Mouse (Mus musculus): ENCODE measurements around the gene Uxt.

Uxt gene

DNA sequence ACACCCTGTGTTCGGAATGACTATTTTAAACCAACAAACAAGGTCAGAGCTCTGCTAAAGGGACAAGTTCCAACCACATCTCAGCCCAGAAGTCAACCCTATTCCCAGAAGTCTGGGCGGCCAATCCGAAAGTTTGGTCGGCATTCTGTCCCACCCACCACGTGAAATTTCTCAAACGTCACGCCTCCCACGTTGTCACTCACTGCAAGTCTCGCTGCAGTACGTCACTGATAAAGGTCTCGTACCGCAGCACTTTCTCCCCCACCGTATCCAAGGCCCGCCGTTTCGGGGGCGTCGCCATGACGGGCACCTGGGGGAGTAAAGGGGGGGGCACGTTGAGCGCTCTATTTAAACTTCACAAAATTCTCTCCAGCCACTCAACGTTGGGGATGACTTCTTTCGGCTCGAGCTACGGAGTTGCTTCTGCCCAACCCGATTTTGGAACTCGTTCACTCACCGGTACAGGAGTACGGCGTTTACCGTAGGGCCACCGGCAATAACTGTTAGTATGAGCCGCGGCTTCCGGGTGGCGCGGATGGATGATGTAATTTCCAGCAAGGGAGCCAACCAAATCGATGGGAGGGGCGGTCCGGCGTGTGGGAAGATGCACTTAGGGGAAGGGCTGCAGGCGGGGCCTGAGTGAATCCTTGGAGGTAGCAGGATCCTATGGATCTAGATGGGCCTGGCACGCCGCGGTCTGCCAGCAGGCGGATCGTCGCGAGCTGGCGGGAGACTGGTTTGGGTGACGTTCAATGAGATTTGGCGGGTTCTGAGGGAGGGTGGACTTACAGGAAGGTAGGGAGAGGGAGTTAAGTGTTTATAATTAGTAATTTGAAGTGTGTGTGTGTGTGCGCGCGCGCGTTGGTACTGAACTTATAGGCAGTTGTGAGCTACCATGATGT is at the start of gene Uxt:
TSS of gene Uxt (minus strand) at position 541 of the 902 bp plus-strand sequence.
- peak; percentile 94 for DNase-seq (ENCODE audit: extremely low read depth, insufficient read length, low spot score)

GRCm38 (mm10) chrX:20980901-20981300 is 19.1 kb upstream of the Uxt start:
- DNase-seq (ENCODE audit: extremely low read depth, insufficient read length, low spot score) = no peak

- peak; percentile 89 for DNase-seq (ENCODE audit: extremely low read depth, insufficient read length, low spot score)
Observed at GRCm38 (mm10) chrX:20950191-20950880, 11.5 kb downstream of the Uxt start, which contains the start of gene Elk1. Gene Elk1, minus strand, starts transcription at chrX:20950608.

DNA sequence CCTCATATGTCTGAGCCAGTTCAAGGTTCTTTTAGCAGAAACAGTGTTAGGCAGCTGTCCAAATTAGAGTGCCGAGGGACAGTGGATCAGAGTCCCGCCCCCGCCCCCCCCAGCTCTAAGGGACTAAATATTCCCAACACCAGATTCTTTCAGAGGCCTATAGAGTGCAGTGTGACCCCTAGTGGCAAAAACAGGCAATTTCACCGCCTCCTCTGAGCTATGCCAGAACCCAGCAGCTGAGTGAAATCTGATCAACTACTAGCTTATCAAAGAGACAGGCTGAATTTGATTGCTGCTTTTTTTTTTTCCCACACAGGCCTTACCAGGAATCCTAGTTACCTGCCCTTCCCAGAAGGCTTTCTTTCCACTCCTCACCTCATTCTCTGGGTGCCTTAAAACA is 15.8 kb downstream of the Uxt start:
- no peak for DNase-seq (ENCODE audit: extremely low read depth, insufficient read length, low spot score)

GRCm38 (mm10) chrX:20931963-20932362 is 29.9 kb downstream of the Uxt start:
- DNase-seq (ENCODE audit: extremely low read depth, insufficient read length, low spot score) = no peak

- no peak for DNase-seq (ENCODE audit: extremely low read depth, insufficient read length, low spot score)
Observed at GRCm38 (mm10) chrX:20931364-20931763, 30.5 kb downstream of the Uxt start, which contains the start of gene Cfp. Gene Cfp, minus strand, starts transcription at chrX:20931555.

GRCm38 (mm10) chrX:20929859-20930258 is 32.0 kb downstream of the Uxt start:
- no peak for DNase-seq (ENCODE audit: extremely low read depth, insufficient read length, low spot score)

- DNase-seq (ENCODE audit: extremely low read depth, insufficient read length, low spot score) = no peak
Observed at GRCm38 (mm10) chrX:20924976-20925375, 36.8 kb downstream of the Uxt start.

DNA sequence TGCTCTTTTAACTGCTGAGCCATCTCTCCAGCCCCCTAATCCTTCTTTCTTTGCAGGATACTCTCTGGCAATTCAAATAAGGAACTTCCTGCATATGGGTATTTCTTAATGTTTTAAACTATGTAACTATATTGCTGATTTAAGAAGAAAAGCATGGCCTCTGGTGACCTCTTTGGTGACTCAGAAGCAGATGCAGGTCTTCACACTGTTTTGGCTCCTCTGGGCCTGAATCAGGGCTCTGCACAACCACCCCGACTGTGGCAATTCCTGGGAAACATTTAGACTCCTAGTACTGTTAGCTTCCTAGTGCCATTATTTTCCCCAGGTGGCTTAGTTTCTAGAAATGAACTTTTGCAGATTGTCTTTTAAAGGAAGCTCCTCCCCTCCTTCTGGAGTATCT is 38.3 kb downstream of the Uxt start:
- no peak for DNase-seq (ENCODE audit: extremely low read depth, insufficient read length, low spot score)

- DNase-seq (ENCODE audit: extremely low read depth, insufficient read length, low spot score) = no peak
Observed at GRCm38 (mm10) chrX:20921366-20921765, 40.5 kb downstream of the Uxt start.

DNA sequence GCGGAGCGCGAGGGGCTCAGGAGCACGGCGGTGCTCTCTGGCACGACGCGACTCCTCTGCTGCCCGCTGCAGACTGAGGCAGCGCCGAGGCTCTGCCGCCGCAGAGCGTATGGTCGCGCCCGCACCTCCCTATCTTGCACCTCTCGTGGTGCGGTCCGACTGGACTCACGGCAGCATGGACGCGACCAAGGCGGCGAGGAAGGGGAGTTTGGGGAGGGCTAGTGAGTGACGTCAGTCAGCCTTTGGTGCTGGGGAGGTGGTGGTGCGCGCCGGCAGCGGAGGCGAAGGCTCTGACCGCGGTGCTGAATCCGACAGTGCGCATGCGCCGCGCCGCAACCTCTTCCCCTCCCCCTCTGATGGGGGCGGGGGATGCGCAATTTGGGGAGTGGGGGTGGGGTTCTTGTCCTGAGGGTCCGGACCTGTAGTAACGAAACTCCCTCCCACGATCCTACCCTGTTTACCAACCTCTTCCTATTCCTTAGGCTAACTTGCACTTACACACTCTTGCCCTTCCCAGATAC is 40.9 kb downstream of the Uxt start, which contains the start of gene Syn1:
TSS of gene Syn1 (minus strand) at position 161 of the 521 bp plus-strand sequence.
- DNase-seq (ENCODE audit: extremely low read depth, insufficient read length, low spot score) = no peak

DNA sequence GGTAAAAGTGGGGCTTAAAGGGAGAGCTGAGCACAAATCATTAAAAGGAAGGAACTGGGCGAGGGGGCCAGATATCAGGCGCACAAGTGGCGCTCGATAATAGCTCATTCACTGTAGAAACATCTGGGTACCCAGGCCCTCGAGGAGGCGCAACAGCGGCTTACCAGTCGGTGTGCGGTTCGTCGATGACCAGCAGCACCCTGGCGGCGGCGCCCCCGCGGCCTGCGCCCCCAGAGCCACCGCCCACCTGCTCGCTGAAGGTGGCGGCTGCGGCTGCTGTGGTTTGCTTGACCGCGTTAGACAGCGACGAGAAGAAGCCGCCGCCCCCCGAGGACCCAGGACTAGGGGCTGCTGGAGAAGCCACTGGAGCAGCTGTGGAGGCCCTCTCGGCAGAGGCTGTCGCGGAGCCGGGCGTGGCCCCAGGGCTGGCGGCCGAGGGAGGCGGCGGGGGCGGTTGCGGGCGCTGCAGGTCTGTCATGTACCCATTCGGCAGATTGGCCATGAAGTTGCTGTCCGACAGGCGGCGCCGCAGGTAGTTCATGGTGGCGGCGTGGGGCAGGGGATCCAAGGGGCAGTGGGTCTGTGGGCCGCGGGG is 41.5 kb downstream of the Uxt start:
- no peak for DNase-seq (ENCODE audit: extremely low read depth, insufficient read length, low spot score)

DNA sequence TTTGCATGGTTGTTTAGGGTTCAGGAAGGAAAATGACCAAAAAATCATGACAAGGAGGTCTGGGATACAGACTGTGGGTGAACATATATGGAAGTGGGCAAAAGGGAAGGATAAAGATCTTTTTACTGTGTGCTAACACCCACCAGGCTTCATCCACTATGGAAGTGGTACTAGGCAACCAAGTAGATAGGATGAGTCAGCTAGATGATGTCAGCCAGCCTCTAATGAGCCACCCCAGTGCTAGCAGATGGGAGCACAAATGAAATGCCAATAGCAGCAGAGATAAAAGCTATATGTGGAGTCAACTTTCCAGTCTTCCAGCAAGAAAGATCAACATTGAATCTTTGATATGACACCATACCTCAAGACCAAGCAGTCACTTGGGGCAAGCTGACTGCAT is 46.7 kb downstream of the Uxt start:
- no peak for DNase-seq (ENCODE audit: extremely low read depth, insufficient read length, low spot score)

DNA sequence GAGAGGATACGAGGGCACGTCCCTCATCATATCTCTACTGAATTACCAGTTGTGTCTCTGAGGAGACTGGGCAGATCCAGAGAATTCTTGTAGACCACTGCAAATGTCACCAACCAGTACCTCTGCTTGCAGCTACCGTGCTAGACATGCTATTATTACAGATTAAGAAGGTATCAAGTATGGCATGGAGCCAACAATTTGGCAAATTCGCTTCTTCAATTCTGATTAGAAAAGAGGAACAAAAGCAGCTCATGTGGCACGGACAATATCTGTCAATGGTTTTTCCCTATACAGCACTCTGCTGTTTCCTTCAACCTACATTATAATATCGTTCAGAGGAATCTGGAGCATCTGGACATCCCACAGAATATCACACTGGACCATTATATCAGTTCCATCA is 48.1 kb downstream of the Uxt start:
- no peak for DNase-seq (ENCODE audit: extremely low read depth, insufficient read length, low spot score)

- DNase-seq (ENCODE audit: extremely low read depth, insufficient read length, low spot score) = no peak
Observed at GRCm38 (mm10) chrX:20910074-20910473, 51.7 kb downstream of the Uxt start.
